Mouse (Mus musculus): ENCODE results near the gene Mfsd13b. TPM values are rescaled to one million over a fixed set of nuclear protein-coding genes. Genes with fewer than 3 reads are reported as not detected.
"Not testable (repeated sequence)": the region's sequence is repeated elsewhere in the genome, so short reads cannot be mapped to it uniquely, and the experiment has no call there.

Mfsd13b gene
- polyA plus RNA-seq, 1 experiment from 2014 or later = not detected

DNA sequence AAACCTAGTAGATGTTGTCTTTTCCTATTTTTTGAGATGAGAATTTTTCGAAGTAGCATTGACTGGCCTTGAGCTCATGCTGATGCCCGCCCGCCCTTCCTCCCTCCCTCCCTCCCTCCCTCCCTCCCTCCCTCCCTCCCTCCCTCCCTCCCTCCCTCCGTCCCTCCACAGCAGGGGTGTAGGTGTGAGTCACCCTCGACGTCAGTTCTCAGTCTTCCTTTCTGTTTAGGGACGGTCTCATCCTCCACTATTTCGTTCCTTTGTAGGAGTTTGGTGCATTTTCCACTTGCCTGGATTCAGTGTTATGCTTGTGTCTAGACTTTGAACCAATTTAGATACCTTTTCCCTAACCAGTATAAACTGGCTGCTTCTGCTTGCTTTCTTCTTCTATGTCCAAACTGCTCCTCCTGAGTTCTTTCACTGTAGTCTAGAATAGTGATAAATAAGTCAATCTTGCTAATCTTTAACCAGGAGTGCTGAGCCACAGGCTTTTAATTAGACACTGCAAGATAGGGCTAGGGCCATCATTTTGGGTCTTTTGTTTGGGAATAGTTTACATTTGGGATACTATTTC is 38.3 kb upstream of the Mfsd13b start:
- peaks cover 79% of the 10 kb centered on the region for H3K36me3 ChIP-seq (ENCODE audit: control insufficient read depth, insufficient read depth, low read length)
- WGBS = 62% methylated on average over 7 of the region's 8 CpGs
- H3K4me3 ChIP-seq (ENCODE audit: low read length) = no peak overlapping the region
- H3K27me3 ChIP-seq (ENCODE audit: control insufficient read depth, insufficient read depth, low read length) = no peaks in the 10 kb centered on the region
- H3K9ac ChIP-seq (ENCODE audit: low read depth, low read length) = no peak overlapping the region
- no peak overlapping the region for H3K27ac ChIP-seq (ENCODE audit: low read depth, low read length)
- H3K9me3 ChIP-seq (ENCODE audit: control insufficient read depth, low read length) = no peaks in the 10 kb centered on the region
- no peaks in the 10 kb centered on the region for H3K4me1 ChIP-seq (ENCODE audit: control insufficient read depth, insufficient read depth, low read length)
- ATAC-seq (ENCODE audit: low FRiP score, low TSS enrichment) = no peak
- no peak overlapping the region for H3K4me2 ChIP-seq (replicated peaks; ENCODE audit: low read depth, low read length)

DNA sequence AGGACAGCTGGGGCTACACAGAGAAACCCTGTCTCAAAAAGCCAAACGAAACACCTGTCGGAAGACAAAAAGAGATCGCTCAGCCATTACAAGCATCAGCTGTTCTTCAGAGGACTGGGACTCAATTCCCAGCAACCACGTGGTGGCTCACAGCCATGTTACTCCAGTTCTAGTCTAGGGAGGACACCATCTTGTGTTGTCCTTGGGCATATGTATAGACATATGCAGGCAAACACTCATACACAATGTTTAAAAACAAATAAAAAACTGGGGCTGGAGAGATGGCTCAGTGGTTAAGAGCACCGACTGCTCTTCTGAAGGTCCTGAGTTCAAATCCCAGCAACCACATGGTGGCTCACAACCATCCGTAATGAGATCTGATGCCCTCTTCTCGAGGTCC is 28.7 kb upstream of the Mfsd13b start:
- peaks cover 19% of the 10 kb centered on the region for H3K36me3 ChIP-seq (ENCODE audit: control insufficient read depth, insufficient read depth, low read length)
- not testable (repeated sequence) for H3K4me1 ChIP-seq (ENCODE audit: control insufficient read depth, insufficient read depth, low read length); ATAC-seq (ENCODE audit: low FRiP score, low TSS enrichment); H3K9ac ChIP-seq (ENCODE audit: low read depth, low read length); H3K9me3 ChIP-seq (ENCODE audit: control insufficient read depth, low read length); H3K27me3 ChIP-seq (ENCODE audit: control insufficient read depth, insufficient read depth, low read length); H3K4me3 ChIP-seq (ENCODE audit: low read length); H3K4me2 ChIP-seq (replicated peaks; ENCODE audit: low read depth, low read length); H3K27ac ChIP-seq (ENCODE audit: low read depth, low read length)
- WGBS = 83% methylated on average over 7 of the region's 7 CpGs

DNA sequence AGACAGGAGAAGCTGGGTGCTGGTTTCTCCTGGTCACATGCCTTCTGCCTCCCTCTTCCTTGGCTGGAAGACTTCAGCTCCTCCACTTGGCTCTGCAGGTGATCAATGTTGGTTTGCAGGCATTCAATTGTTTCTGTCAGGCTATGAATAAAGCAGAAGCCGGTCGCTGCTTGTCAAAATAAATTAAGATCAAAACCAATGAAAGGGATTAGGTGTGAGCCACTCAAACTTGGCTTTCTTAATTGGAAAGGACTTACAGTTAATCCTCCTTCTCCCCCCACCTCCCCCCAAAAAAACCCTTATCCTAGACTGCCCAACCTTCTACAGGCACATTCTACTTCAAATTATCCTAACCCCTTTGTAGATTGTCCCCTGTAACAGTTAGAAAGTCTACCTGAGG is 22.2 kb upstream of the Mfsd13b start:
- 92% methylated on average over 2 of the region's 2 CpGs for WGBS
- no peak for ATAC-seq (ENCODE audit: low FRiP score, low TSS enrichment)
- H3K36me3 ChIP-seq (ENCODE audit: control insufficient read depth, insufficient read depth, low read length) = peaks cover 33% of the 10 kb centered on the region

DNA sequence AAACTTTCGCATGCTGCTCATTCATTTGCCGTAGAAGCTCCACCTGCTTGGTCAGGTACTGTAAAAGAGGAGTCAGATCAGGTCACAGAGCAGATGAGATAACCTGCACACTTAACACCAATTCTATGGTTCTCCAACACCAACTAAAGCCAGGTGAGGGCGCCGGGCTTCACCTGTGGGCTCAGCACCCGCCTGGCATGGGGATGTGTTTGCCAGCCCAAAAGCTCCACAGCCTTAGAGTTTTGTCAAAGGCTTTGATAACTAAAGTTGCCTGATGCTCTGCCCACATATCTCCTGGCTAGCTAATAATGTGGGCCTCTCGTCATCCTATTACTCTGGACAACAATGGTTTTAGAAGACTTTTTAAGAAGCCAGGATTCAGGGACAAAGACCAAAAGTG is 21.7 kb upstream of the Mfsd13b start:
- ATAC-seq (ENCODE audit: low FRiP score, low TSS enrichment) = no peak
- Histone ChIP-seq H3K27me3 (ENCODE audit: control insufficient read depth, insufficient read depth, low read length) (no peaks in the 10 kb centered on the region), H3K4me3 (ENCODE audit: low read length) (no peak overlapping the region), H3K36me3 (ENCODE audit: control insufficient read depth, insufficient read depth, low read length) (peaks cover 33% of the 10 kb centered on the region), H3K9me3 (ENCODE audit: control insufficient read depth, low read length) (no peaks in the 10 kb centered on the region), H3K4me1 (ENCODE audit: control insufficient read depth, insufficient read depth, low read length) (no peaks in the 10 kb centered on the region), H3K9ac (ENCODE audit: low read depth, low read length) (no peak overlapping the region), H3K4me2 (replicated peaks; ENCODE audit: low read depth, low read length) (no peak overlapping the region), H3K27ac (ENCODE audit: low read depth, low read length) (no peak overlapping the region)
- WGBS = 85% methylated on average over 6 of the region's 6 CpGs

More for the DNA sequence above, 22.2 kb upstream of the Mfsd13b start:
- no peak overlapping the region for H3K4me2 ChIP-seq (replicated peaks; ENCODE audit: low read depth, low read length)
- no peak overlapping the region for H3K4me3 ChIP-seq (ENCODE audit: low read length)
- H3K27me3 ChIP-seq (ENCODE audit: control insufficient read depth, insufficient read depth, low read length) = no peaks in the 10 kb centered on the region
- H3K9ac ChIP-seq (ENCODE audit: low read depth, low read length) = no peak overlapping the region
- H3K9me3 ChIP-seq (ENCODE audit: control insufficient read depth, low read length) = no peaks in the 10 kb centered on the region
- H3K27ac ChIP-seq (ENCODE audit: low read depth, low read length) = no peak overlapping the region
- H3K4me1 ChIP-seq (ENCODE audit: control insufficient read depth, insufficient read depth, low read length) = no peaks in the 10 kb centered on the region

DNA sequence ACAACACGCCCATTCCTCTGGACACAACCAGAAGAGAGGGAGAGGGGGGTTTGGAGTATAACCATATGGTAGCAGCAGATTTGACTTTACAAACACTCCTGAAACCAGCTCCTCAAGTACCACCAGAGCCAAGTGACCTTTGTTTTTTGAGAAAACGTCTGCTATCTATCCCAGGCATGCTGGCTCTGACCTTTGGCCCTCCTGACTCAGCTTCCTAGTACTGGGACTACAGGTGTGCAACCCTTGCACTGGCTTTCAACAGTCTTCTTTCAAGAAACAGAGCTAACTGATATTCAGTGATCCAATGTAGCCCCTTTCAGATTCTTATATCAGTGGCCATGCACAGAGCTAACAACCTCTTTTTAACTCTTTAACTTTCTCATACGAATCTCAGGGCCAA is 20.4 kb upstream of the Mfsd13b start:
- no peaks in the 10 kb centered on the region for H3K27me3 ChIP-seq (ENCODE audit: control insufficient read depth, insufficient read depth, low read length)
- no peak overlapping the region for H3K27ac ChIP-seq (ENCODE audit: low read depth, low read length)
- ATAC-seq (ENCODE audit: low FRiP score, low TSS enrichment) = no peak
- no peak overlapping the region for H3K4me2 ChIP-seq (replicated peaks; ENCODE audit: low read depth, low read length)
- peaks cover 32% of the 10 kb centered on the region for H3K36me3 ChIP-seq (ENCODE audit: control insufficient read depth, insufficient read depth, low read length)
- no peak overlapping the region for H3K9ac ChIP-seq (ENCODE audit: low read depth, low read length)
- H3K4me3 ChIP-seq (ENCODE audit: low read length) = no peak overlapping the region
- WGBS = 64% methylated on average over 3 of the region's 3 CpGs
- H3K4me1 ChIP-seq (ENCODE audit: control insufficient read depth, insufficient read depth, low read length) = no peaks in the 10 kb centered on the region
- no peaks in the 10 kb centered on the region for H3K9me3 ChIP-seq (ENCODE audit: control insufficient read depth, low read length)

DNA sequence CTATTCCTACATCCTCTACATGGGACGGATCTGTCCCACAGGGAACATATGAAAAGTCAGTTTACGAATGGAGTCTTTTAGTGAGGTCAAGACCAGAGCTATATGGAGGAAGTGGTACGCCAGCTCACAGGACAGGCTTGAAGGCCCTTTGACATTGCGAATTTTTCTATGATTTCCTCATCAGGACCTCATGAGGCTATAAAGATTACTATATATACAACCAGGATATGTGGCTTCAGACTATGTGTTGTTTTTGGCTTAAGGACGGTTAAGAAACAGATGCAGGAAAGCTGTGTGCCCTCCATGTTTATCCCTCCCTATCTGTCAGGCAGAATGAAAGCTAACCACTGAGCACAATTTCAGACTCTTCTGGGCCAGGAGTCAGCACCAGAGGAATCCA is 19.2 kb upstream of the Mfsd13b start:
- H3K36me3 ChIP-seq (ENCODE audit: control insufficient read depth, insufficient read depth, low read length) = peaks cover 21% of the 10 kb centered on the region
- no peak overlapping the region for H3K27ac ChIP-seq (ENCODE audit: low read depth, low read length)
- H3K4me3 ChIP-seq (ENCODE audit: low read length) = no peak overlapping the region
- no peaks in the 10 kb centered on the region for H3K27me3 ChIP-seq (ENCODE audit: control insufficient read depth, insufficient read depth, low read length)
- H3K9me3 ChIP-seq (ENCODE audit: control insufficient read depth, low read length) = no peaks in the 10 kb centered on the region
- 70% methylated on average over 5 of the region's 5 CpGs for WGBS
- H3K4me1 ChIP-seq (ENCODE audit: control insufficient read depth, insufficient read depth, low read length) = no peaks in the 10 kb centered on the region
- H3K9ac ChIP-seq (ENCODE audit: low read depth, low read length) = no peak overlapping the region
- ATAC-seq (ENCODE audit: low FRiP score, low TSS enrichment) = no peak
- no peak overlapping the region for H3K4me2 ChIP-seq (replicated peaks; ENCODE audit: low read depth, low read length)

DNA sequence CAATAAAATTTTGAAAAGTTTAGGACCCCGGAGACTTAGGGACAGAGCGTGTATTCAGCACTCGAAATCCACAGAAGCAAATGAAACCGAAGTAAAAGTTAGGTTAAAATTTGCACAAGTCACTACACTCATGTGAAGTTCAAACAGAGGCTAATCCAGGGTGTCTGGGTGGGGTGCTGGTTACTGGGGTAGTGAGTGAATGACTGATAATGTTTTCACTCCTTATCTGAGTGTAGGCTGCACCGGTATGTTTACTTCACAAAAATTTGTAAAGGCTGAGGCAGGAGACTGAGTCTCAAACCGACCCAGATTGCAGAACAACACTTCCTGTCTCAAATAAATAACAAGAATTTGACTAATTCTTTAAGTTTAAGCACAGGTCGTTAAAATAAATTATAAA is 13.1 kb upstream of the Mfsd13b start:
- Histone ChIP-seq H3K4me3 (ENCODE audit: low read length) (no peak overlapping the region), H3K4me1 (ENCODE audit: control insufficient read depth, insufficient read depth, low read length) (no peaks in the 10 kb centered on the region), H3K4me2 (replicated peaks; ENCODE audit: low read depth, low read length) (no peak overlapping the region), H3K9ac (ENCODE audit: low read depth, low read length) (no peak overlapping the region), H3K27me3 (ENCODE audit: control insufficient read depth, insufficient read depth, low read length) (no peaks in the 10 kb centered on the region), H3K9me3 (ENCODE audit: control insufficient read depth, low read length) (no peaks in the 10 kb centered on the region), H3K27ac (ENCODE audit: low read depth, low read length) (no peak overlapping the region), H3K36me3 (ENCODE audit: control insufficient read depth, insufficient read depth, low read length) (peaks cover 6% of the 10 kb centered on the region; the same call in 1 of the 2 replicates)
- ATAC-seq (ENCODE audit: low FRiP score, low TSS enrichment) = no peak
- 87% methylated on average over 7 of the region's 7 CpGs for WGBS

DNA sequence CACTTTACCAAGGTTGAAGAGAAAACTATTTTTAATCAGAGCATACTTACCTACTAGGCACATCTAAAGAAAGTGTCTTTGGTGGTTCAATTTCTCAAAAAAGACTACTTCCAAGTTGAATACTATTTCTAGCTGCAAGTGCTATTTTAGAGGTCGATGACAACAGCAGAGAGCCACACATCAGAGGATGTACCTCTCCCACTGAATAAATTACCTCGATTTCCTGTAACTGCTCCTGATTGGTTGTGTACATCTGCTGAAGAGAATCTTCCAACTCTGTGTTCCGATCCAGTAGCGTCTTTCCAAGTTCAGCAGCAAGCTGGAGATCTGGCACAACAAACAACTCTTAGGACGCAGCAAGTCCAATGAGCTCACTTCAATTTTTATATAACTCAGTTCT is 12.2 kb upstream of the Mfsd13b start:
- Histone ChIP-seq H3K36me3 (ENCODE audit: control insufficient read depth, insufficient read depth, low read length) (peaks cover 6% of the 10 kb centered on the region; the same call in 1 of the 2 replicates), H3K4me2 (replicated peaks; ENCODE audit: low read depth, low read length) (no peak overlapping the region), H3K9ac (ENCODE audit: low read depth, low read length) (no peak overlapping the region), H3K4me3 (ENCODE audit: low read length) (no peak overlapping the region), H3K27me3 (ENCODE audit: control insufficient read depth, insufficient read depth, low read length) (no peaks in the 10 kb centered on the region), H3K4me1 (ENCODE audit: control insufficient read depth, insufficient read depth, low read length) (peaks cover 3% of the 10 kb centered on the region; the same call in 1 of the 2 replicates), H3K27ac (ENCODE audit: low read depth, low read length) (no peak overlapping the region), H3K9me3 (ENCODE audit: control insufficient read depth, low read length) (no peaks in the 10 kb centered on the region)
- 86% methylated on average over 5 of the region's 5 CpGs for WGBS
- no peak for ATAC-seq (ENCODE audit: low FRiP score, low TSS enrichment)

DNA sequence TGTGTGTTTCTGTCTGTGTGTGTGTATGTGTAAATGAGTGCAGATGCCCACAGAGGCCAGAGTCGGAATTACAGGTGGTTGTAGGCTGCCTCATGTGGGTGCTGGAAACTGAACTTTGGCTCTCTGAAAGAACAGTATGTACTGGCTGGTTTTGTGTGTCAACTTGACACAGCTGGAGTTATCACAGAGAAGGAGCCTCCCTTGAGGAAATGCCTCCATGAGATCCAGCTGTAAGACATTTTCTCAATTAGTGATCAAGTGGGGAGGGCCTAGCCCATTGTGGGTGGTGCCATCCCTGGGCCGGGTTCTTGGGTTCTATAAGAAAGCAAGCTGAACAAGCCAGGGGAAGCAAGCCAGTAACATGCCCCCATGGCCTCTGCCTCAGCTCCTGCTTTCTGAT is 9.8 kb upstream of the Mfsd13b start:
- H3K9me3 ChIP-seq (ENCODE audit: control insufficient read depth, low read length); H3K27me3 ChIP-seq (ENCODE audit: control insufficient read depth, insufficient read depth, low read length); H3K27ac ChIP-seq (ENCODE audit: low read depth, low read length); ATAC-seq (ENCODE audit: low FRiP score, low TSS enrichment); H3K4me2 ChIP-seq (replicated peaks; ENCODE audit: low read depth, low read length); H3K36me3 ChIP-seq (ENCODE audit: control insufficient read depth, insufficient read depth, low read length); H3K9ac ChIP-seq (ENCODE audit: low read depth, low read length); H3K4me3 ChIP-seq (ENCODE audit: low read length); H3K4me1 ChIP-seq (ENCODE audit: control insufficient read depth, insufficient read depth, low read length): not testable (repeated sequence)
- 86% methylated on average over 2 of the region's 2 CpGs for WGBS

All from kidney, embryonic 14.5 days (tissue).